In genomic region chr11:90109681-90110111, GRCm38 (mm10) we compare ENCODE assay signal across 18 mouse cellular contexts.
DNase-seq lines count a peak whose midpoint lies in the region; ATAC-seq and TF ChIP-seq lines count a peak whose summit lies in the region.
"Had no signal": no experiment of that assay in that cellular context is flagged by ENCODE, and none has a peak within 500 bp of the region (broad histone marks: within the 10 kb centered on the region; RNA-seq: fewer than 3 reads in every experiment).

No protein-coding gene starts in this region.

- peak overlapping the region; percentile 21; the same call in 1 of the 2 replicates for H3K4me2 ChIP-seq in forebrain, embryonic 12.5 days
- no peak overlapping the region for H3K4me2 ChIP-seq in hindbrain, postnatal 0 days (ENCODE audit: low read depth, low read length)
- H3K4me2 ChIP-seq: embryonic facial prominence, embryonic 15.5 days; liver, embryonic 13.5 days had no signal

- ATAC-seq in forebrain, embryonic 12.5 days (ENCODE audit: low FRiP score), result peak; percentile 75; the same call in 1 of the 2 replicates
- ATAC-seq in hindbrain, postnatal 0 days, result no peak
- ATAC-seq: activated CD4-positive, CD25-positive, alpha-beta regulatory T cell, adult 4 months had no signal

- TF ChIP-seq POLR2A in heart, adult 2 months (IDR thresholded peaks at IDR 0.05; ENCODE audit: insufficient read depth, low read depth, low read length), result no peak
- TF ChIP-seq POLR2A in cerebellum, adult 2 months (IDR thresholded peaks at IDR 0.05; ENCODE audit: borderline replicate concordance, insufficient read depth, low read length), result no peak

- TF ChIP-seq CTCF in heart, adult 2 months (IDR thresholded peaks at IDR 0.05), result no peak
- no peak for TF ChIP-seq CTCF in hindbrain, postnatal 0 days (IDR thresholded peaks at IDR 0.05; ENCODE audit: low read depth)
- no peak for TF ChIP-seq CTCF in cerebellum, adult 2 months (IDR thresholded peaks at IDR 0.05; ENCODE audit: borderline replicate concordance, insufficient read depth, low read depth, low read length)

- DNase-seq in heart, adult 11 months, result peak; percentile 61
- no peak for DNase-seq in heart, adult 2 months
- DNase-seq in hindbrain, postnatal 0 days (ENCODE audit: low spot score), result peak; percentile 10
- DNase-seq in retina, postnatal 1 day, result peak; percentile 71
- DNase-seq in cerebellum, adult 2 months, result no peak
- DNase-seq in adrenal gland, adult 2 months, result no peak
- no peak for DNase-seq in left cerebral cortex, adult 11 months (ENCODE audit: low spot score)
- DNase-seq: cerebellum, adult 9-11 months; heart, adult 18-20 months; heart, postnatal 14 days; kidney, adult 18-20 months; left cerebral cortex, postnatal 4 days; liver, embryonic 13.5 days; lung, postnatal 14 days; spleen, adult 18-20 months had no signal

- H3K9me3 ChIP-seq in forebrain, embryonic 12.5 days, result no peaks in the 10 kb centered on the region
- no peaks in the 10 kb centered on the region for H3K9me3 ChIP-seq in hindbrain, postnatal 0 days (ENCODE audit: low read length)
- H3K9me3 ChIP-seq: embryonic facial prominence, embryonic 15.5 days; liver, embryonic 13.5 days had no signal

- peaks cover 11% of the 10 kb centered on the region for H3K36me3 ChIP-seq in heart, adult 2 months (ENCODE audit: control insufficient read depth, insufficient read depth, low read length)
- H3K36me3 ChIP-seq in forebrain, embryonic 12.5 days (replicated peaks), result no peaks in the 10 kb centered on the region
- H3K36me3 ChIP-seq in hindbrain, postnatal 0 days (ENCODE audit: insufficient read depth, low read length), result no peaks in the 10 kb centered on the region
- H3K36me3 ChIP-seq: embryonic facial prominence, embryonic 15.5 days; liver, embryonic 13.5 days had no signal

- no peaks in the 10 kb centered on the region for H3K27me3 ChIP-seq in heart, adult 2 months (ENCODE audit: control insufficient read depth, insufficient read depth, low read length)
- H3K27me3 ChIP-seq in forebrain, embryonic 12.5 days, result no peaks in the 10 kb centered on the region
- H3K27me3 ChIP-seq in hindbrain, postnatal 0 days (ENCODE audit: insufficient read depth, low read length), result no peaks in the 10 kb centered on the region
- no peaks in the 10 kb centered on the region for H3K27me3 ChIP-seq in cerebellum, adult 2 months (ENCODE audit: control insufficient read depth, insufficient read depth, low read length)
- H3K27me3 ChIP-seq: embryonic facial prominence, embryonic 15.5 days; liver, embryonic 13.5 days had no signal

- H3K4me3 ChIP-seq in heart, adult 2 months, result no peak overlapping the region
- H3K4me3 ChIP-seq in forebrain, embryonic 12.5 days (replicated peaks), result no peak overlapping the region
- no peak overlapping the region for H3K4me3 ChIP-seq in hindbrain, postnatal 0 days (ENCODE audit: low read length)
- H3K4me3 ChIP-seq in cerebellum, adult 2 months (replicated peaks; ENCODE audit: insufficient read depth, low read depth, low read length), result no peak overlapping the region
- H3K4me3 ChIP-seq: embryonic facial prominence, embryonic 15.5 days; liver, embryonic 13.5 days had no signal

- peaks cover 6% of the 10 kb centered on the region for H3K4me1 ChIP-seq in heart, adult 2 months (ENCODE audit: control insufficient read depth, insufficient read depth, low read length)
- H3K4me1 ChIP-seq in forebrain, embryonic 12.5 days, result peaks cover 17% of the 10 kb centered on the region
- no peaks in the 10 kb centered on the region for H3K4me1 ChIP-seq in hindbrain, postnatal 0 days (ENCODE audit: insufficient read depth, low read length)
- no peaks in the 10 kb centered on the region for H3K4me1 ChIP-seq in cerebellum, adult 2 months (ENCODE audit: control insufficient read depth, insufficient read depth, low read length)
- H3K4me1 ChIP-seq: embryonic facial prominence, embryonic 15.5 days; liver, embryonic 13.5 days had no signal

- H3K9ac ChIP-seq in heart, adult 2 months (ENCODE audit: low read depth, low read length), result no peak overlapping the region
- H3K9ac ChIP-seq in forebrain, embryonic 12.5 days, result no peak overlapping the region
- H3K9ac ChIP-seq in hindbrain, postnatal 0 days (replicated peaks; ENCODE audit: low read length), result no peak overlapping the region
- H3K9ac ChIP-seq: embryonic facial prominence, embryonic 15.5 days; liver, embryonic 13.5 days had no signal

- H3K79me2 ChIP-seq in heart, adult 2 months (replicated peaks; ENCODE audit: control insufficient read depth, insufficient read depth, low read length), result no peaks in the 10 kb centered on the region

- no peak overlapping the region for H3K27ac ChIP-seq in heart, adult 2 months
- peak overlapping the region; percentile 66 for H3K27ac ChIP-seq in forebrain, embryonic 12.5 days
- H3K27ac ChIP-seq in hindbrain, postnatal 0 days, result no peak overlapping the region
- H3K27ac ChIP-seq in cerebellum, adult 2 months (ENCODE audit: insufficient read depth, low read length), result no peak overlapping the region
- H3K27ac ChIP-seq: embryonic facial prominence, embryonic 15.5 days; liver, embryonic 13.5 days had no signal

- WGBS in heart, adult 2 months, result 83% methylated on average over 2 of the region's 2 CpGs
- WGBS in forebrain, embryonic 12.5 days, result 3% methylated on average over 2 of the region's 2 CpGs
- WGBS in hindbrain, postnatal 0 days, result 7% methylated on average over 2 of the region's 2 CpGs
- WGBS in cerebellum, adult 2 months, result 21% methylated on average over 2 of the region's 2 CpGs

- intact Hi-C loops in heart, adult 2 months (cut with DNase I), result no loop called here

- no peak for TF ChIP-seq EP300 in heart, adult 2 months (IDR thresholded peaks at IDR 0.05; ENCODE audit: insufficient read depth, low read depth, low read length)

Comparison
In these comparisons a context has a peak if more than half of its experiments do, and no peak if none do; other contexts are left out.
1. DNase-seq: peak in heart, adult 11 months (single experiment), hindbrain, postnatal 0 days (single experiment) and retina, postnatal 1 day (single experiment); none in heart, adult 2 months (0 of 2), cerebellum, adult 2 months (0 of 2), adrenal gland, adult 2 months (single experiment) and left cerebral cortex, adult 11 months (single experiment).